Mouse (Mus musculus) lung, postnatal 0 days (tissue): Measurements from ENCODE around the gene Psmd11.

Experiments used
- CTCF ChIP-seq: IDR thresholded peaks from 2 replicates; pipeline ENCODE4 v1.5.1; 2016; ENCODE audit warnings: antibody characterized with exemption, mild to moderate bottlenecking
- EP300 ChIP-seq: IDR thresholded peaks from 2 replicates; pipeline ENCODE4 v1.6.1; 2016; ENCODE audit warnings: antibody characterized with exemption, mild to moderate bottlenecking, control low read depth

DNA sequence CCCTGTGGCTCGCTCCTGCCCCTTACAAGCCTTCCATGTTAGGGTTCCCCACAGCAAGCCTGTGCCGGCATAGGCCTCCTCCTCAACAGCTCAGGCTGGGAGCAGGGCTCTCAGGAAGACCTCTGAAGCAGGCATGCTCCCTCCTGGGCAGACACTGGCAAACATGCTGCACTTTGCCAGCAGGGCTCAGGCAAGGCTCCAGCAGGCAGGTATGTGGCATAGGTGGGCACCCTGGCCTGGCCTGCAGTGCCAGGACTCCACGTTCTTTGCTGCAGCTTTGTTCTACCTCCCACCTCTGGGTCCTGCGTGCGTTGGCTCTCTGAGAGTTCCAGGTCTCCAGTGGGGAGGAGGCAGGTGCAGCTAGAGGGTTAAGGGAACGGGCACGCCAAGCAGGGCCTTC, 54.5 kb downstream of the Psmd11 start:
- TF ChIP-seq EP300 (no peak), CTCF (no peak)
